Mouse (Mus musculus) liver (tissue): ENCODE results near the gene Cd83.

Experiments used
- DNase-seq: peaks from one replicate; pipeline ENCODE4 v3.0.0-alpha.2; 2020; ENCODE audit warnings: mixed read lengths

The Cd83 gene

DNA sequence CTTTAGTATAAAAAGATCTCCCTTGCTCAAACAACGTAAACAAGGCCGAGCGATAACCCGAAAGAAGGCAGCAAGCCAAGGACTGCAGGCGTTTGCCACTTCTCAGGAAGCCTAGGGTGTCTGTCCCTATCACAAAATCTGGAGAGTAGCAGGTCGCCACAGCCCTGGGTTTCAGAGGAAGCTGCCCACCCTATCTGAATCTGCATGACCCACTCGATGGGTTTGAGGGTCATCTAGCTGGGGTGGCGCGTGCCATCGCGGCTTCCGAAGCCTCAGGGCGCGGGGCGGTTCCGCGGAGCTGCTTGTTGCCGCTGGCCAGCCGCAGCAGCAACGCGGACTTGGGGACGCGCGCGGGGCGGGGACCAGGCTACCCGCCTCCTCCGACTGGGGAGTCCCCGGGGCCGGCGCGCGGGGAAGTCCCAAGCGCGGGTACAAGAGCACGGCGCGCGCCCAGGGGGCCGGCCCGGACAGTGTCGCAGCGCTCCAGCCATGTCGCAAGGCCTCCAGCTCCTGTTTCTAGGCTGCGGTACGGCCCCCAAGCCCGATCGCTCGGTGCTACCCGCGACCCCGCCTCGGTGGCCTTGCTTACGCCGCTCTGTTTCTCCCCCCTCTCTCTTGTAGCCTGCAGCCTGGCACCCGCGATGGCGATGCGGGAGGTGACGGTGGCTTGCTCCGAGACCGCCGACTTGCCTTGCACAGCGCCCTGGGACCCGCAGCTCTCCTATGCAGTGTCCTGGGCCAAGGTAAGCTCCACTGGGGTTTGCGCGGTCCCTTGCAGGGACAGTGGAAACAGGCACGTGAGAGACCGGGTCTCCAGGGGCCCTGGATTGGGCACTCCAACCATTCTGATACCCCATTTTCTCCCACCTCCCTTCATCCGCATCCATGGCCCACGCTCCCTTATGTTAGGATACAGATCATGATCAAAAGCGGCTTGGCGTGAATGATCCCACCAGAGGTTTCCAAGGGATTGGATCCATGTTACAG, at the start of gene Cd83:
Gene Cd83 (plus strand): TSS at position 51 of the 987 bp plus-strand sequence.
- DNase-seq = peak; percentile 52

DNA sequence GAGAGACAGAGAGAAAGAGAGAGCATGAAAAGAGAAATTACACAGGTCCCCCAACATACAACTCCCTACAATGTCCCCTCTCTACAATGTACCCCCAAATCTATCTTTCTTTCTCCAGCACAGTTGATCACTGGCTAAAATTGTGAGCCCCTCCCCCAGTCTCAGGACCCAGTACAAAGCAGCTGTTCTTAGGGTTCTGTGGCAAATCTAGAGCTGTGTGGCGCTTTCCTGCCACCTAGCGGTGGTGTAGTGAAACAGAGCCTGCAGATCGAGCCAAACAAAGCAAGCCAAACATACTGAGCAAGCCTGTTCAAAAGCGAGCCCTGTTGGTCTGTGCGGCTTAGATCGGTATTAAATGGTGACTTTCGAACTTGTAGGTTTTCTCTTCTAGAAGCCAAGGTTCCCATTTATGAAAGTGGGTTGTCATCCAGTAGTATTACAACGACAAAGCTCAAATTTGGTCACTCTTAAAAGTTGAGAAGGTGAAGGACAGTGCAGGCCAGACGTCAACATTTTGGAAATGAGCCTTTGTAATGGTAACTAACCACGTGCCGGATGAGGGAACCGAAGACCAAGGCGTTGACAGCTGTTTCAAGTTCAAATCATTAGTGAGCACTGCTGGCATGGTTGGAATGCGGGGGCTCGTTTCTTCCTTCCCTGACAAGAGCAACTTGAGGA, 44.8 kb upstream of the Cd83 start:
- DNase-seq = peak; percentile 68

DNA sequence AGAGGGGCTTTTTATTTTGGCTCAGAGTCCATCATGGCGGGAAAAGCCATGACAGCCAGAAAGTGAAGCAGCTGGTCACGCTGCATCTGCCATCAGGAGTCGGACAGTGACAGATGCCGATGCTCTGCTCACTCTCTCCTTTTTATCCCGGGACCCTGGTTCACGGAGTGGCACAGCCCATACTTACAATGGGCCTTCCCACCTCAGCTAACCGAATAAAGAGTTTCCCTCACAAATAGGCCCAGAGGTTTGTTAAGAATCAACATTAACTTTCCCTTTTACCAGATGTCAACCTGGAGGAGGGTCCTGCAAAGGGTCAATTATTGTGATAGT, 44.3 kb upstream of the Cd83 start:
- DNase-seq = no peak

DNA sequence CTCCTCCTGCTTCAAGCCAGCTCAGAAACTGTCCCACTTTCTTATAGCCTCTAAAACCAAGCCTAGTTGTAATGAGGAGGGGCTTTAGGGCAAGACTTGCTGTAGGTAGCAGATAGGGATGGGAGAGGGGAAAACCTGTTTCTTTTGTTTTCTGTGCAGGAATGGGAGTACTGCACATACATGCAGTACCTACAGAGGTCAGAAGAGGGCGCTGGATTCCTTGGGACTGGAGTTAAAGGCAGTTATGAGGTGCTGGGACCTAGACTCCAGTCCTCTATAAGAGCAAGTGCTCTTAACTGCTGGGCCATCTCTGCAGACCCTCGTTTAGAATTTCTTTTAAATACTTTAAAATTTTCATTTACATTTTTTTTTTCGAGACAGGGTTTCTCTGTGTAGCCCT, 41.9 kb upstream of the Cd83 start:
- DNase-seq = no peak

DNA sequence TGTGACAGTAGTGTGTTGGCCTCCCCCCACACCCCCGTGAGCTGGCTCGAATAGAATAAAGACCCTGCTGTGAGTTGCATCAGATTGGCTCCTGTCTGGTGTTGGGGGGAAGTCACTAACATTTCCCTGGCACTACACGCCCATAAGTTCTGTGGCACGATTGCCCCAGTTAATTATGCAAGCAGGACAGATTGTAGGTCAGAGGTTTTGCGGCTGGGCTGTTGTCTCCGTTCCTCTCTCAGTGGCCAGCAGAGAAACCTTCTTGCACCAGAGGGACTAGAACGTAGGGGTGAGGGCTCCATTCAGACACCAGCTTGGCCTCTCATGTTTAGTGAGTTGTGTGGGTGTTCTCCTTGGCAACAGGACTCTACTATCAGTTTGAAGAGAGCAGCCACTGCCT, 40.3 kb upstream of the Cd83 start:
- DNase-seq = no peak

DNA sequence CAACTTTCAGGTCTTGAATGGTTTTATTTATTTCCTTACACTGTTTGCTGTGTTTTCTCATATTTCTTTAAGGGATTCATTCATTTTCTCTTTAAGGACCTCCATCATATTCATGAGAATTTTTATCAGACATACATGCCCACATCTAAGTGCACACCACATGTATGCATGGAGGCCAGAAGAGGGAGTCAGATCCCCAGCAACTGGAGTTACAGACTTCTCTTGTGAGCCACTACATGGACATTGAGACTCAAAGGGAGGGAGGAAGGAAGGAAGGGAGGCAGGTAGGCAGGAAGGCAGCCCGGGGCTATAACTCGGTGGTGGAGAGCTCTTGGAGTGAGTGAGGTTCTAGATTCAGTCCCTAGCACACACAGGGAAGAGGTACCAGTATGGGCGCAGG, 34.3 kb upstream of the Cd83 start:
- DNase-seq = no peak

DNA sequence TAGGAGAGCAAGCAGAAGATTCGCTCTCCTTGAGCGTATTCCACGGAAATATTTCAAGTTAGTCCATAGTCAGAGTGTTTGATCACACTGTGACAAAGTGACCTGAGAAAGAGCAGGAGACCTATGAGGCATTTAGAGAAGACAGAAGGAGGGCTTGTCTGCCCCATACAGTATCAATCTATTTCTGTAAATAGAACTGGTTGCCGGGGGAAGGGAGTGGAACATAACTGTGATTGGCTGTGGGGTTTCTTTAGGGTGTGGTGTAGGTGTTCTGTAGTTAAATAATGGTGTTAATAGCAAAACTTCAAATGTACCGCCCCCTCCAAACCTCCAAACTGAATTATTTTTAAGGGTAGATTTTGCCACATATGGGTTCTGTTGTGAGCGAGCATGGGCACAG, 33.6 kb upstream of the Cd83 start:
- DNase-seq = no peak

DNA sequence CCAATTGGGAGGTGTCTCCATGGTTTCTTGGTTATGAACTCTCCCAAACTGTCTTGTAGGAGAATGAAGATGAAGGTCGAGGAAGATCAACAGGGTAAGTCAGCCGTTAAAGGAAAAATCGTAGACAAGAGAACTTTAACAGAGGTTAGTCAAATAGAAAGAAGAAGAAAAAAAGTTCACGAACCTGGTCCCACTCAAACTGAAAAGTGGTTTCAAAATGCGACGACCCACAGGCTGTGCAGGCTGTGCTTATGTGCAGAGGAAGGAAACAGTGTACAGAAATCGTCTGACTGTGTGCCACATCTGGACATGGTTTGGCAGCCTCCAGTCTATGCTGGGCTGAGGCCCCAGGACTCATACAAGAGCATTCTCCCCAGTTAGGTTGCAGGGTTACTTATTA, 32.2 kb upstream of the Cd83 start:
- no peak for DNase-seq

DNA sequence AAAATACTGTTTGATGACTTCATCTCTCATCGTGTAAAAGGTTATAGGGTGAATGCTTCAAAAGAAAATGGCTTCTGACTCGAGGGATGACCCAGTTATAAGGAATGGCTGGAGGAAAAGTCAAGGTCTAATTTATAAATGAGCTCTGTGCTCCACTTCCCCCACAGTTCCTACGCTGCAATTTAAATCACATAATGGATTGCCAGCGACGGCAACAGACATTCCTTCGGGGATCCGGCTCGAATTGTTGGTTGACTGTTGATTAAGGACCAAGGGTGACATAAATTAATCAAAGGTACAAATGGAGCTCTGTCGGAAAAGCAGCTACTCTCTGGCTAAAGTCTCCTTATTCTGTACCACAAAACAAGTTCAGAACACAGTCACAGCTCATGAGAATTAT, 30.9 kb upstream of the Cd83 start:
- DNase-seq = no peak

DNA sequence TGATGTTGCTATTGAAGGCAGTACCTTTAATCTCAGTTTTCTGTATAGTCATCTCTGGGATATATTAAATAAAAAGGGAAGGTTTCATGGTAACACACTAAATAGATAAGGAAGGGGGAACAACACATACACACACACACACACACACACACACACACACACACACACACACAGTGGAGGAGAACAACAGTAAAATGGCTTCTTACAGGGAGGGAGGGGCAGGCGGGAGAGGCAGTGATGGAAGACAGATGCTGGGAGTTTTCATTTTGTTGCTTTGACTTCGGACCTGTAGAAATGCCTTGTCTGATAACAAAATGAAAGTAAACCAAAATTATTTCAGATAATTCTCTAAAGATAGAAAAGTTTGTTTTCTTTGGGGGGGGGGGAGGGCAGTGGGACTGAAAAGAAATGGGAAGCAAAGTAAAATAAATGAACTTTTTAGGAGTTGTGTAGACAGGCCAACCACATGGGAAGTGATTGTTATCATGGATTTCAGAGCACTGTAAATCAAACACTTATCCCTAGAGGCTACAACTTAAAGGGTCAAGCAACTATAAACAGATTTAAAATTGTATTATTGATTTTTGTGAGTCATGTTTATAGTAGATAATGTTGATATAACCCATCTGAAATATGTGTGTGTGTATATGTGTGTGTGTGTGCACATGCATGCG, 30.0 kb upstream of the Cd83 start:
- no peak for DNase-seq

DNA sequence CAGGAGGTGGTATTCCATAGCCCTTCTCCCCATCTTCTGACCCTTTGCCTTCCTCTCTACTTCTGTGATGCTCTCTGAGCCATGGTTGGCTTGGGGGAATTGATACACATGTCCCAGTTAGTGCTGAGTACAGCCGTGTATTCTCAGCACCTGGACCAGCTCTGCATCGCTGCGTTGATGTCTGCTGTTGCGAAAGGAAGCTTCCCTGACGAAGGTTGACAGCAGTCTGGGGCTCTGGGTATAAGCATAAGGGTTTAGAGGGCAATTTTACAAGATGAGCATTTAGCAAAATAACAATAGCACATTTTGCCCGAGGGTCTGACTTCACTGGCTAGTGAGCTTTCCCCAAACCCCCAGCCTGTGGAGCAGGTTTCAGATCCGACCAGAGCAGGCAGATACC, 29.0 kb upstream of the Cd83 start:
- no peak for DNase-seq

DNA sequence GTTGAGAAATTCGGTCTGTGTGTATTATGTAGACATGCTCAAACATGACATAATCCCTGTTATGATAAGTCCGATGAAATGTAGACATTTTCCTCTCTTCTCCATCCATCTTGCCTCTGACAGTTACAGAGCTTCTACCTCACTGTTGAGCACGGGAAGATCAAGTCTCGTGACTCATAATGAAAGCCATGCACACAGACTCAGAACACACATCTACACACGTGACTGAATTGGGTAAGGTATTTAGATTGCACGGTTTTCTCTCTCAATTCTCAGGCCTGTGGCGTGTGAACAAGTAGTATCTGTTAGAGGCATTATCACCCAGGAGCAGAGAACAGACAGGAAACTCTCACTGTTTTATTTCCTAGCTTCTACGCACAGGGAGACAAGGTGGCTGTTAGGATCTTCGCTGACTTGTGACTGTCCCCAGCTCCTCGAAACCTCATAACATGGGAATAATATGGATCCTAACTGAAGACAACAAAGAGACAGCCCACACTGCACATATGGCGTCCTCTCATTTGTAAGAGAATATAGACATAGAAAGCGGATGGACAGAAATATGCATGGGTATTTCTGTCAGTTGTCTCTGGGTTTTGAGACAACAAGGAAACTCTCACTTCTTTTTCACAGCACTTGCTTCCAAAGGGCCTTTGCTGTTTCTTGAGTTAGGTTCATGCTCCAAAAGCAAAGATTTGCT, 23.3 kb upstream of the Cd83 start:
- DNase-seq = no peak

DNA sequence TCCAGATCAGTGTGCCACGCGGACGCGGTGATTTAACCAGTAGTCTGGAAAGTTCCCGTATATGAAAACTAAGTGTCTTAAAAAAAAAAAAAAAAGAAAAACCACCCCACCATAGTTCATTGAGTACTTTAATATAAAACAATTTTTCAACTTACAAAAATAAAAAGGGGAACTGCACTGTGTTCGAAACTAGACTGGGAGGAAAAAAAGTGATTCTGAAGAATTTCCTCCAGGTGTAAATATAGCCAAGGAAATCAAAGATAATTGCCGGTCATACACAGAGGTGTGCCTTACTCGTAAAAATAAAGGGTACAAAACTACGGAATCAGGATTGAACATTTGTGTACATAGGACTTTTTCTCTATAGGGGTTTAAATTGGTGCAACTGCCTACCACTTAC, 21.7 kb upstream of the Cd83 start:
- no peak for DNase-seq

DNA sequence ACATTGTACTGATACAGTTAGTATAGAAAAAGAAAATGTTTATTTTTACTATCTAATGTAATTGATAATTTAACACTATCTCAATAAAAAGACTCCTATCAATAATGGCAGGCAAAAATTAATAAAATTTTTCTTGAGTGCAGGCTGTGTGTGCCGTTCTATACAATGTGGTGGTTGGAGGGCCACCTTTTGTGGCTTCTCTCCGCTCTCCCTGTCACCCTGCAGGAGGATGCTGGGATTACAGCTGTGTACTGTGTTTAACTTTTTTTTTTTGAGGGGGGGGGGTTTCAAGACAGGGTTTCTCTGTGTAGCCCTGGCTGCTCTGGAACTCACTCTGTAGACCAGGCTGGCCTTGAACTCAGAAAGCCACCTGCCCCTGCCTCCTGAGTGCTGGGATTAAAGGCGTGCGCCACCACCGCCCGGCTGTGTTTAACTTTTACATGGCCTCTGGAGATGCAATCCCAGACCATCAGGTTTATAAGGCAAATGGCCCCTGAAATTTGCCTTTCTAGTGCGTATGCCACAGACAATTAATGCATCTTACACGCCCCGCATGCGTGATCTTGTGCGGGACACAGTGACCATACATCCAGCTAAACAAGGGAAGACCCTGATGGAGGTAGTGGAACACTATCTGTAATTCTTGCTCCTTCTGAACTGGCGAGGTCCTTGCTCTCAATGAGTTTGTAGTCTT, 21.1 kb upstream of the Cd83 start:
- no peak for DNase-seq

DNA sequence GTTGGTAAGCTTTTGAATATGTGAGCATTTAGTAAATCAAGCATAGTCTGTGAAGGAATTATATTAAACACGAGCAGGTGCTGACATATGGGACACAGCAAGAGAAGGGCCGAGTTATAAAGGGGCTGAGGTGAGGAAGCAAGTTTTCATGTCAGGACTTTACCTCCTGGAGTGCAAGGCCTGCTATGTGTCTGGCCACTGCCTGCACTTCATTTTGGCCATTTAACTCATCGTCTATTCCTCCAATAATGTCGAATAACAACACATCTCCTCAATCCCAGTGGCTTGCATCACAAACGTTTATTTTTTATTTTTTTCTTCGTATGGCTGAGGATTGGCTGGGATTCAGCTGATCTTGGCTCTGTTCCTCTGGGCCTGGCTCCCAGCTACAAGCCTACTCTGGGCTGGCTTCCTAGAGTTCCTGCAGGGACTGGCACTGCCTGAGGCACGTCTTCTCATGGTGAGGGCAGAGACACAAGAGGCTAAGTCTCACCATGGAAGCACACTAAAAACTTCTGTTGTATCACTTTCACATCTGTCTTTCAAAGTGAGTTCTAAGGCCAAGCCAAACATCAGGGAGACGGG, 20.5 kb upstream of the Cd83 start:
- no peak for DNase-seq

DNA sequence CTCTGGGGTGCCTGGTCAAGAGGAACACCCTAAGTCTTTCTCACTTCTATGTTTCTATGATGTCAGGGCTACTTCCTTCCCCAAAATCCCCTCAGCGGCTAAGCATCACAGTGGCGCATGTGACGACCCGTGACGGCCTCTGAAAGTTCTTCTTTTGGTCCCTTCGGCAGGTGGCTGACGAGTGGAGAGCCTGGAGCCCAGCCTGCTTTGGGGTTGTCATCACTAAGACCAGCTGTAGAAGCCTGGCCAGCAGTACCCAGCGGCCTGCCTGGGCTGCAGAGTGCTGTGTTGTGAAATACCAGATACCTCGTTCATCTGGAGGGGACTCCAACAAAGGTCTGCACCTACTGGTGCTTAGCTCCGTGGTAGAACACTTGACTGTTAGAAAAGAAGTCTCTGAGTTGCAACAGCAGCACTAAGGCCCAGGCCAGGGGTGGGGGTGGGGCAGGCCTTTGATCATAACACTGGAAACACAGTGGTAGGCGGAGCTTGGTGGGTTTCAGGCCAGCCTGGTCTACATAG, 19.2 kb upstream of the Cd83 start:
- DNase-seq = peak; percentile 24

DNA sequence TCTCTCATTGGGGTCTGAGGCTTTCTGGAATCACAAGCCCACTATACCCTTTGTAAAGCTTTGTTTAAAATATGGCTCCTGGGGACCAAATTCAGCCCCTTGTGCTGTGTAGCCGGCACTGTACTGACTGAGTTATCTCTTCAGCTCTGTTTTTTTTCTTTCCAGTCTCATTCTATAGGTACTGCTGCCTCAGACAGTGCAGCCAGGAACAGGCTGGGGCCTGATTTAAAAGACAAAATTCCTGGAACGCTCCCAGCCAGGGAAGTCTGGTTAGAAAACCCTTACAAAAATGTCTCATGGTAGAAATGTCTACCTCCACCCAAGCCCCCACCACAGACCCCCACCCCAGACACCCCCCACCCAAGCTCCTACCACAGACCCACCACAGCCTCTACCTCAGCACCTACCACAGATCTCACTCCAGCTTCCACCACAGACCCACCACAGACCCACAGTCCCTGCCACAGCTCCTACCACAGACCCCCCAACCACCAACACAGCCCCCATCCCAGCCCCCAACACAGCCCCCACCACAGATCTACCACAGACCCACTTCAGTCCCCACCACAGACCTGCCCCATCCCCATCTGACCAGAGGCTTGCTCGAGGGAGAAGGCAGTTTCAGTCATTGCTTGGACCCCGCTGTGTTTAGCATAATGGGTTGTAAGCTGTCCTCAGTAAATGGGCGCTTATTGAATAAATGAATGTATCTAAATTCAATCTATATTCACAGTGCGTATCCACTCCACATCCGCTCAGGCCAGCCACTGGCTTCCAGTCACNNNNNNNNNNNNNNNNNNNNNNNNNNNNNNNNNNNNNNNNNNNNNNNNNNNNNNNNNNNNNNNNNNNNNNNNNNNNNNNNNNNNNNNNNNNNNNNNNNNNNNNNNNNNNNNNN, 17.5 kb upstream of the Cd83 start:
- no peak for DNase-seq

DNA sequence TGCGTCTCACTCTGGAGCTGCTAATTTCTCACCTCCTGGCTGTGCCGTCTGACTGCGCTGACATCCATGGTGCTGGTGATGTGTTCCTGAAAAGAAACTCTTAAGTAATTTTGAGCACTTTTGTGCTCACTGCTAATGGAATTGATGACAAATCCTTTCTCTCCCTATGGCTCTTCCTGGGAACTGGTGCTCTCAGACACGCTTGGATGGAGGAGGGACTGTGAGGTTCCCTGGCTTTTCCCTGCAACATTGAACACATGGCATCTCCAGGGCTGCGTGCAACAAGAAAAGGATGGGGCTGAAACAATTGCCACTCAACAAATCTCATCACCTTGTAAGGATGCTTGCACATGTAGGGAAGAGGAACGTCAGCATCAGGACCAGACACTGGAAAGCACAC, 11.6 kb upstream of the Cd83 start:
- DNase-seq = no peak

DNA sequence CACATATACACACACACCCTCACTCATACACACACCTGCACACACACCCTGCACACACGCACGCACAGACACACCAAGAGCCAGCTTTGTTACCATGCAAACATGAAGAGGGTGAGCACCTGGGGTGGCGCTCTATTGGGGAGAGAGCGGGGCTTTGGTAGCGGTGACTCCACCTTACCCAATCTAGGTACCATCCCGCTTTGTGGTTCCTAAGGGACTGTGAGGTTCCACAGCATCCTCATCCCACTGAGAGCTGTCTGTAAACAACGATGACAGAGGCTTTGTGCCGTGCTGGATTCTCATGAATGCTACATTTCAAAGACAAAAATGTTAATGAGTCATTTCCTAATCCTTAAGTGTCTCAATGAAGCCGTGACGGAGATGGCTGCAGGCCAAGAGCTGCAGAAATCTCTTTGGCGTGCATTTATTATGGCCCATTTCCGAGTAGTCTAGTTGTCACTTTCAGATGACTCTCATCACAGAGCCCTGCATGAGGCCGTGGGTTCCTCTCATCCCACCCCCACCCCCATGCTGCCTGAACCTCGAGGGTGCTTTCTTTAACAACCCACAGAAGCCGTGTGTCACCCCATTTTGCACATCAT, 10.5 kb upstream of the Cd83 start:
- DNase-seq = no peak
